Comparison of ENCODE assay signal across 23 mouse cellular contexts in genomic region chr3:14432381-14432780, GRCm38 (mm10). TPM values are rescaled to one million over a fixed set of nuclear protein-coding genes. Genes with fewer than 3 reads are reported as not detected.
"Had no signal": no experiment of that assay in that cellular context is flagged by ENCODE, and none has a peak within 500 bp of the region (broad histone marks: within the 10 kb centered on the region; RNA-seq: fewer than 3 reads in every experiment).

No protein-coding gene starts in this region.

- H3K27ac ChIP-seq: lung, embryonic 15.5 days; macrophage; midbrain, embryonic 13.5 days; midbrain, embryonic 15.5 days; neural tube, embryonic 12.5 days; stomach, embryonic 15.5 days had no signal

- DNase-seq: liver, postnatal 0 days; lung, adult 2 months; lung, postnatal 14 days; lung, postnatal 36 days; right cerebral cortex, postnatal 14 days; thymus, adult 18-20 months; thymus, postnatal 14 days; thymus, postnatal 36 days had no signal

- H3K9ac ChIP-seq: liver, postnatal 0 days; lung, embryonic 15.5 days; midbrain, embryonic 13.5 days; midbrain, embryonic 15.5 days; neural tube, embryonic 12.5 days; stomach, embryonic 15.5 days had no signal

- H3K9me3 ChIP-seq: lung, embryonic 15.5 days; midbrain, embryonic 15.5 days; neural tube, embryonic 12.5 days; stomach, embryonic 15.5 days had no signal

- H3K27me3 ChIP-seq: lung, embryonic 15.5 days; midbrain, embryonic 13.5 days; midbrain, embryonic 15.5 days; neural tube, embryonic 12.5 days; stomach, embryonic 15.5 days had no signal

- H3K4me3 ChIP-seq: lung, embryonic 15.5 days; midbrain, embryonic 13.5 days; midbrain, embryonic 15.5 days; neural tube, embryonic 12.5 days; stomach, embryonic 15.5 days had no signal

- H3K4me1 ChIP-seq: lung, embryonic 15.5 days; midbrain, embryonic 13.5 days; midbrain, embryonic 15.5 days; neural tube, embryonic 12.5 days; stomach, embryonic 15.5 days had no signal

- H3K36me3 ChIP-seq: lung, embryonic 15.5 days; midbrain, embryonic 13.5 days; midbrain, embryonic 15.5 days; neural tube, embryonic 12.5 days; stomach, embryonic 15.5 days had no signal

- H3K4me2 ChIP-seq: lung, embryonic 15.5 days; midbrain, embryonic 11.5 days; midbrain, embryonic 13.5 days; midbrain, embryonic 15.5 days; neural tube, embryonic 12.5 days; stomach, embryonic 15.5 days had no signal

- ATAC-seq: liver, postnatal 0 days; lung, postnatal 0 days; midbrain, embryonic 13.5 days; midbrain, embryonic 15.5 days had no signal

RNA-seq across cellular contexts. Expression of gene Slc7a12, which starts 48.1 kb away (rescaled TPM):
- total RNA-seq: megakaryocyte, adult 5-6 weeks; midbrain, postnatal 0 days; monocyte, adult 5-6 weeks; neutrophil, adult 5-6 weeks had no signal
- polyA plus RNA-seq: liver, postnatal 0 days; lung, adult 2 months; lung, embryonic 15.5 days; lung, postnatal 0 days; macrophage; midbrain, embryonic 11.5 days; midbrain, embryonic 13.5 days; midbrain, embryonic 15.5 days; midbrain, postnatal 0 days; neural tube, embryonic 12.5 days; neural tube, embryonic 14.5 days; spleen, adult 2 months; stomach, embryonic 15.5 days; thymus, postnatal 0 days had no signal
